25 mouse cellular contexts compared by ENCODE assay signal in genomic region chr7:123932486-123932885, GRCm38 (mm10). TPM values are rescaled to one million over a fixed set of nuclear protein-coding genes. Genes with fewer than 3 reads are reported as not detected.
DNase-seq lines count a peak whose midpoint lies in the region; ATAC-seq and TF ChIP-seq lines count a peak whose summit lies in the region.
"Had no signal": no experiment of that assay in that cellular context is flagged by ENCODE, and none has a peak within 500 bp of the region (broad histone marks: within the 10 kb centered on the region; RNA-seq: fewer than 3 reads in every experiment).

No protein-coding gene starts in this region.

- no peaks in the 10 kb centered on the region for H3K9me3 ChIP-seq in hindbrain, embryonic 13.5 days
- H3K9me3 ChIP-seq in hindbrain, embryonic 11.5 days (ENCODE audit: control insufficient read depth, low read length), result no peaks in the 10 kb centered on the region
- no peaks in the 10 kb centered on the region for H3K9me3 ChIP-seq in neural tube, embryonic 14.5 days (ENCODE audit: control insufficient read depth, low read length)
- H3K9me3 ChIP-seq in neural tube, embryonic 15.5 days (replicated peaks), result no peaks in the 10 kb centered on the region
- H3K9me3 ChIP-seq in hindbrain, postnatal 0 days (ENCODE audit: low read length), result no peaks in the 10 kb centered on the region
- H3K9me3 ChIP-seq: heart, embryonic 15.5 days; hindbrain, embryonic 15.5 days; limb, embryonic 12.5 days; liver, embryonic 13.5 days; midbrain, embryonic 12.5 days had no signal

- H3K27me3 ChIP-seq in hindbrain, embryonic 13.5 days, result no peaks in the 10 kb centered on the region
- no peaks in the 10 kb centered on the region for H3K27me3 ChIP-seq in hindbrain, embryonic 11.5 days (ENCODE audit: control insufficient read depth, insufficient read depth, low read length)
- H3K27me3 ChIP-seq in neural tube, embryonic 14.5 days (ENCODE audit: control insufficient read depth, insufficient read depth, low read length), result no peaks in the 10 kb centered on the region
- H3K27me3 ChIP-seq in neural tube, embryonic 15.5 days (replicated peaks), result no peaks in the 10 kb centered on the region
- no peaks in the 10 kb centered on the region for H3K27me3 ChIP-seq in hindbrain, postnatal 0 days (ENCODE audit: insufficient read depth, low read length)
- H3K27me3 ChIP-seq: heart, embryonic 15.5 days; hindbrain, embryonic 15.5 days; limb, embryonic 12.5 days; liver, embryonic 13.5 days; midbrain, embryonic 12.5 days had no signal

- peaks cover 11% of the 10 kb centered on the region; the same call in 1 of the 2 replicates for H3K4me1 ChIP-seq in hindbrain, embryonic 13.5 days (replicated peaks)
- no peaks in the 10 kb centered on the region for H3K4me1 ChIP-seq in hindbrain, embryonic 11.5 days (replicated peaks; ENCODE audit: control insufficient read depth, insufficient read depth, low read length)
- 0 out of 2 replicates have a peak, but pooled peaks cover 3% of the 10 kb centered on the region for H3K4me1 ChIP-seq in neural tube, embryonic 14.5 days (ENCODE audit: control insufficient read depth, insufficient read depth, low read length)
- peaks cover 10% of the 10 kb centered on the region for H3K4me1 ChIP-seq in neural tube, embryonic 15.5 days
- no peaks in the 10 kb centered on the region for H3K4me1 ChIP-seq in hindbrain, postnatal 0 days (ENCODE audit: insufficient read depth, low read length)
- H3K4me1 ChIP-seq: heart, embryonic 15.5 days; limb, embryonic 12.5 days; liver, embryonic 13.5 days; midbrain, embryonic 12.5 days had no signal

- no peak overlapping the region for H3K4me3 ChIP-seq in hindbrain, embryonic 13.5 days
- H3K4me3 ChIP-seq in hindbrain, embryonic 11.5 days (ENCODE audit: low read depth, low read length), result no peak overlapping the region
- no peak overlapping the region for H3K4me3 ChIP-seq in neural tube, embryonic 14.5 days (ENCODE audit: low read depth, low read length)
- H3K4me3 ChIP-seq in neural tube, embryonic 15.5 days (replicated peaks), result no peak overlapping the region
- H3K4me3 ChIP-seq in hindbrain, postnatal 0 days (ENCODE audit: low read length), result no peak overlapping the region
- H3K4me3 ChIP-seq: erythroblast, embryonic 14.5 days; heart, embryonic 15.5 days; hindbrain, embryonic 15.5 days; limb, embryonic 12.5 days; liver, embryonic 13.5 days; midbrain, embryonic 12.5 days had no signal

- H3K27ac ChIP-seq in hindbrain, embryonic 13.5 days, result no peak overlapping the region
- no peak overlapping the region for H3K27ac ChIP-seq in hindbrain, embryonic 11.5 days (ENCODE audit: low read depth, low read length)
- H3K27ac ChIP-seq in neural tube, embryonic 14.5 days (ENCODE audit: low read depth, low read length), result no peak overlapping the region
- H3K27ac ChIP-seq in neural tube, embryonic 15.5 days (replicated peaks), result no peak overlapping the region
- H3K27ac ChIP-seq in hindbrain, postnatal 0 days, result no peak overlapping the region
- H3K27ac ChIP-seq: heart, embryonic 15.5 days; hindbrain, embryonic 15.5 days; kidney, postnatal 0 days; limb, embryonic 12.5 days; liver, embryonic 13.5 days; midbrain, embryonic 12.5 days had no signal

- DNase-seq in hindbrain, embryonic 11.5 days (ENCODE audit: low spot score), result no peak
- DNase-seq in hindbrain, postnatal 0 days (ENCODE audit: low spot score), result peak; percentile 39
- DNase-seq in embryo, embryonic 10.5 days (ENCODE audit: low spot score), result no peak
- DNase-seq: adrenal gland, postnatal 25 days; cerebellum, adult 18-20 months; gastrocnemius, postnatal 36 days; liver, embryonic 13.5 days; lung, embryonic 14.5 days; lung, postnatal 4 days; right cerebral cortex, postnatal 14 days; thymus, postnatal 36 days had no signal

- no peak overlapping the region for H3K9ac ChIP-seq in hindbrain, embryonic 13.5 days
- no peak overlapping the region for H3K9ac ChIP-seq in hindbrain, embryonic 11.5 days (ENCODE audit: low read depth, low read length)
- no peak overlapping the region for H3K9ac ChIP-seq in neural tube, embryonic 14.5 days (replicated peaks; ENCODE audit: low read depth, low read length)
- no peak overlapping the region for H3K9ac ChIP-seq in neural tube, embryonic 15.5 days (replicated peaks)
- H3K9ac ChIP-seq in hindbrain, postnatal 0 days (replicated peaks; ENCODE audit: low read length), result no peak overlapping the region
- H3K9ac ChIP-seq: heart, embryonic 15.5 days; hindbrain, embryonic 15.5 days; limb, embryonic 12.5 days; liver, embryonic 13.5 days; lung, embryonic 14.5 days; midbrain, embryonic 12.5 days had no signal

- TF ChIP-seq CTCF in hindbrain, postnatal 0 days (IDR thresholded peaks at IDR 0.05; ENCODE audit: low read depth), result no peak

- H3K4me2 ChIP-seq in hindbrain, embryonic 13.5 days, result no peak overlapping the region
- H3K4me2 ChIP-seq in hindbrain, embryonic 11.5 days (replicated peaks; ENCODE audit: low read depth, low read length), result no peak overlapping the region
- H3K4me2 ChIP-seq in neural tube, embryonic 14.5 days (ENCODE audit: low read depth, low read length), result no peak overlapping the region
- no peak overlapping the region for H3K4me2 ChIP-seq in neural tube, embryonic 15.5 days
- H3K4me2 ChIP-seq in hindbrain, postnatal 0 days (ENCODE audit: low read depth, low read length), result no peak overlapping the region
- H3K4me2 ChIP-seq: heart, embryonic 15.5 days; hindbrain, embryonic 15.5 days; limb, embryonic 12.5 days; liver, embryonic 13.5 days; lung, embryonic 14.5 days; midbrain, embryonic 12.5 days had no signal

- WGBS in hindbrain, embryonic 13.5 days, result 45% methylated on average over 7 of the region's 7 CpGs
- WGBS in hindbrain, embryonic 11.5 days, result 71% methylated on average over 7 of the region's 7 CpGs
- WGBS in neural tube, embryonic 14.5 days, result 21% methylated on average over 7 of the region's 7 CpGs
- WGBS in neural tube, embryonic 15.5 days, result 25% methylated on average over 7 of the region's 7 CpGs
- 37% methylated on average over 7 of the region's 7 CpGs for WGBS in hindbrain, postnatal 0 days

- no peaks in the 10 kb centered on the region for H3K36me3 ChIP-seq in hindbrain, embryonic 13.5 days
- no peaks in the 10 kb centered on the region for H3K36me3 ChIP-seq in hindbrain, embryonic 11.5 days (ENCODE audit: control insufficient read depth, insufficient read depth, low read length)
- no peaks in the 10 kb centered on the region for H3K36me3 ChIP-seq in neural tube, embryonic 14.5 days (ENCODE audit: control insufficient read depth, insufficient read depth, low read length)
- no peaks in the 10 kb centered on the region for H3K36me3 ChIP-seq in neural tube, embryonic 15.5 days
- no peaks in the 10 kb centered on the region for H3K36me3 ChIP-seq in hindbrain, postnatal 0 days (ENCODE audit: insufficient read depth, low read length)
- H3K36me3 ChIP-seq: heart, embryonic 15.5 days; hindbrain, embryonic 15.5 days; limb, embryonic 12.5 days; liver, embryonic 13.5 days; midbrain, embryonic 12.5 days had no signal

- ATAC-seq in hindbrain, embryonic 13.5 days (ENCODE audit: low FRiP score), result 0 out of 2 replicates have a peak, but pooled peaks have one; percentile 36
- ATAC-seq in hindbrain, embryonic 11.5 days (ENCODE audit: low FRiP score), result no peak
- ATAC-seq in neural tube, embryonic 14.5 days (ENCODE audit: low read depth), result peak; percentile 44; the same call in 1 of the 2 replicates
- ATAC-seq in neural tube, embryonic 15.5 days (ENCODE audit: low FRiP score), result no peak
- no peak for ATAC-seq in hindbrain, postnatal 0 days
- no peak for ATAC-seq in frontal cortex, adult (ENCODE audit: low TSS enrichment)
- ATAC-seq: intestine, postnatal 0 days had no signal

RNA-seq across cellular contexts. Expression of gene Hs3st4, which starts 50.2 kb away (rescaled TPM):
- polyA plus RNA-seq in hindbrain, embryonic 13.5 days (2015; fragmentation: Nextera tagmentation; extraction: Ambion mirVana), result 4.5 and 7.2 TPM in 2 replicates
- polyA plus RNA-seq in hindbrain, embryonic 11.5 days (2014; fragmentation: Nextera tagmentation; extraction: Ambion mirVana), result 0.32 and 0.43 TPM in 2 replicates
- 6.3 and 11.0 TPM in 2 replicates for polyA plus RNA-seq in neural tube, embryonic 14.5 days (2014; fragmentation: Nextera tagmentation; extraction: Ambion mirVana)
- 13.2 and 14.9 TPM in 2 replicates for polyA plus RNA-seq in neural tube, embryonic 15.5 days (2015; fragmentation: Nextera tagmentation; extraction: Ambion mirVana)
- 20.7 and 20.9 TPM in 2 replicates for total RNA-seq in hindbrain, postnatal 0 days (2014; rRNA removed)
- 15.1 and 16.0 TPM in 2 replicates for polyA plus RNA-seq in hindbrain, postnatal 0 days (2015; fragmentation: Nextera tagmentation; extraction: Ambion mirVana)
- total RNA-seq: adrenal gland, postnatal 25 days; CH12.LX; gastrocnemius, postnatal 36 days; MEL had no signal
- polyA plus RNA-seq: erythroblast, embryonic 14.5 days; intestine, postnatal 0 days; liver, embryonic 13.5 days; spleen, adult 2 months had no signal

Comparison
In these comparisons a context has a peak if more than half of its experiments do, and no peak if none do; other contexts are left out.
1. ATAC-seq: peak in hindbrain, embryonic 13.5 days (single experiment) and neural tube, embryonic 14.5 days (single experiment); none in hindbrain, embryonic 11.5 days (single experiment), neural tube, embryonic 15.5 days (single experiment), hindbrain, postnatal 0 days (single experiment) and frontal cortex, adult (single experiment).